Mouse (Mus musculus) ES-Bruce4 (cell line): ENCODE data around the gene Ilkap.

ENCODE experiments used
- EP300 ChIP-seq: IDR thresholded peaks from 2 replicates; pipeline ENCODE4 v1.6.1; 2011; ENCODE audit warnings: low read depth, low read length; ENCODE audit not compliant: insufficient read depth
- POLR2A ChIP-seq: IDR thresholded peaks from one replicate; pipeline ENCODE4 v1.8.1; 2011; ENCODE audit warnings: low read length; ENCODE audit not compliant: insufficient read depth

DNA sequence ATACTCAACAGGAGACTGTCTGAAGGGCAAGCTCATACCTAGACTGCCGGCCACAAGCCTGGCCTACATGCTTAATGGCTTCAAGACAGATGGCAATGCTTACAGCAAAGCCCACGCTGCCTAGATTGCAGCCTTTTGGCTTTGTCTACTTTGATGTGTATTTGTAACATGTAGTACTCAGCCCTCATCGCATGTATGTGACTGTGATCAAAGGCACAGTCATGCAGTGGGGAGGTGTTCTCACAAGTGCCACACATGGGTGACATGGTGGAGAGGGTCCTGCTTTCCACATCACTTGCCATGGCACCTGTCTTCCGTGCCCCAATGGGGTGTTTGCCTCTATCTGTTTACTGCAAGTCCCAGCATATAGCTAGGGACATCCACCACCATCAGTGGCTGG is 47.9 kb upstream of the Ilkap start:
- TF ChIP-seq POLR2A (no peak), EP300 (no peak)
